Mouse (Mus musculus): ENCODE data around the gene Ugt1a7c.

- no peak for TF ChIP-seq MXI1 (IDR thresholded peaks at IDR 0.05; ENCODE audit: low read depth, low read length)
- no peak for TF ChIP-seq EP300 (IDR thresholded peaks at IDR 0.05; ENCODE audit: low read length)
- TF ChIP-seq BHLHE40 (IDR thresholded peaks at IDR 0.05; ENCODE audit: low read depth, low read length): no peak
- no peak for TF ChIP-seq UBTF (IDR thresholded peaks at IDR 0.05; ENCODE audit: low read depth, low read length)
- TF ChIP-seq CTCF (conservative IDR thresholded peaks at IDR 0.05 in 1 of 2, IDR thresholded peaks at IDR 0.05 in 1 of 2; ENCODE audit: low read depth in 2 of 2, low read length in 2 of 2): no peak
- no peak for TF ChIP-seq MAZ (IDR thresholded peaks at IDR 0.05; ENCODE audit: low read depth, low read length)
- TF ChIP-seq IRF4 (IDR thresholded peaks at IDR 0.05; ENCODE audit: low read depth, low read length): no peak
- no peak for TF ChIP-seq E2F4 (IDR thresholded peaks at IDR 0.05; ENCODE audit: insufficient replicate concordance, low read depth, low read length)
- TF ChIP-seq POLR2A (IDR thresholded peaks at IDR 0.05; ENCODE audit: low read depth, low read length): no peak
- TF ChIP-seq ETS1 (conservative IDR thresholded peaks at IDR 0.05; ENCODE audit: low read depth, low read length): no peak
- no peak for TF ChIP-seq USF1 (IDR thresholded peaks at IDR 0.05; ENCODE audit: low read depth, low read length)
- no peak for TF ChIP-seq KAT2A (IDR thresholded peaks at IDR 0.05; ENCODE audit: insufficient replicate concordance, low read length)
- no peak for TF ChIP-seq ELF1 (IDR thresholded peaks at IDR 0.05; ENCODE audit: low read depth, low read length)
- TF ChIP-seq ZC3H11A (IDR thresholded peaks at IDR 0.05; ENCODE audit: low read depth, low read length): no peak
These were observed 160.6 kb downstream of the Ugt1a7c start for GRCm38 (mm10) chr1:88255466-88255857.

Measured in CH12.LX (cell line).